ENCODE assay signal across 9 mouse cellular contexts in genomic region chr7:112158316-112158741, GRCm38 (mm10). TPM values are rescaled to one million over a fixed set of nuclear protein-coding genes. Genes with fewer than 3 reads are reported as not detected.
DNase-seq lines count a peak whose midpoint lies in the region; ATAC-seq and TF ChIP-seq lines count a peak whose summit lies in the region.
"Had no signal": no experiment of that assay in that cellular context is flagged by ENCODE, and none has a peak within 500 bp of the region (broad histone marks: within the 10 kb centered on the region; RNA-seq: fewer than 3 reads in every experiment).

No protein-coding gene starts in this region.

- no peaks in the 10 kb centered on the region for H3K27me3 ChIP-seq in kidney, adult 2 months (replicated peaks; ENCODE audit: control insufficient read depth, insufficient read depth, low read length)
- peaks cover 21% of the 10 kb centered on the region for H3K27me3 ChIP-seq in liver, embryonic 11.5 days (replicated peaks; ENCODE audit: control insufficient read depth, insufficient read depth, low read length)
- H3K27me3 ChIP-seq: Patski had no signal

- no peak for TF ChIP-seq POLR2A in kidney, adult 2 months (IDR thresholded peaks at IDR 0.05; ENCODE audit: low read depth, low read length)
- TF ChIP-seq POLR2A in brain, embryonic 14.5 days (IDR thresholded peaks at IDR 0.05; ENCODE audit: borderline replicate concordance, extremely low read depth, insufficient read depth, insufficient read length, poor library complexity, severe bottlenecking), result no peak

- H3K9ac ChIP-seq in liver, embryonic 11.5 days (ENCODE audit: low read depth, low read length), result peak overlapping the region; percentile 30; the same call in 1 of the 2 replicates

- no peaks in the 10 kb centered on the region for H3K4me1 ChIP-seq in kidney, adult 2 months (ENCODE audit: control insufficient read depth, insufficient read depth, low read length)
- no peaks in the 10 kb centered on the region for H3K4me1 ChIP-seq in liver, embryonic 11.5 days (replicated peaks; ENCODE audit: control insufficient read depth, insufficient read depth, low read length)

- no peaks in the 10 kb centered on the region for H3K36me3 ChIP-seq in kidney, adult 2 months (ENCODE audit: control insufficient read depth, insufficient read depth, low read length)
- no peaks in the 10 kb centered on the region for H3K36me3 ChIP-seq in liver, embryonic 11.5 days (ENCODE audit: control insufficient read depth, insufficient read depth, low read length)

- intact Hi-C loops in heart, postnatal 10 days (cut with DNase I), result no loop called here

- WGBS in kidney, adult 2 months, result 3% methylated on average over 23 of the region's 23 CpGs
- WGBS in liver, embryonic 11.5 days, result 2% methylated on average over 23 of the region's 23 CpGs

- ATAC-seq in liver, embryonic 11.5 days (replicated peaks; ENCODE audit: low FRiP score), result 0 out of 2 replicates have a peak, but pooled peaks have one; percentile 30

- DNase-seq in kidney, adult 2 months, result peak; percentile 17
- DNase-seq in kidney, adult 11 months, result no peak
- DNase-seq in brain, embryonic 14.5 days (ENCODE audit: low read depth), result peak; percentile 66
- peak; percentile 41 to 47 for DNase-seq in heart, postnatal 10 days
- DNase-seq in liver, embryonic 11.5 days (ENCODE audit: low spot score), result peak; percentile 53
- peak; percentile 71 for DNase-seq in retina, embryonic 14.5 days (ENCODE audit: low spot score)
- no peak for DNase-seq in right cerebral cortex, postnatal 14 days
- DNase-seq in cerebellum, adult 9-10 months, result no peak

- H3K4me2 ChIP-seq in liver, embryonic 11.5 days, result peak overlapping the region; percentile 60

- H3K27ac ChIP-seq in kidney, adult 2 months (ENCODE audit: insufficient read depth, low read depth, low read length), result no peak overlapping the region
- no peak overlapping the region for H3K27ac ChIP-seq in liver, embryonic 11.5 days (ENCODE audit: low read depth, low read length)

- TF ChIP-seq CTCF in kidney, adult 2 months (conservative IDR thresholded peaks at IDR 0.05; ENCODE audit: insufficient read depth, insufficient read length, low read depth, low read length), result no peak
- no peak for TF ChIP-seq CTCF in brain, embryonic 14.5 days (IDR thresholded peaks at IDR 0.05; ENCODE audit: borderline replicate concordance, extremely low read depth, insufficient read depth, insufficient read length)

- H3K9me3 ChIP-seq in liver, embryonic 11.5 days (ENCODE audit: control insufficient read depth, low read length), result no peaks in the 10 kb centered on the region

- peak overlapping the region; percentile 48 for H3K4me3 ChIP-seq in kidney, adult 2 months (ENCODE audit: insufficient read depth, low read depth, low read length)
- peak overlapping the region; percentile 53 for H3K4me3 ChIP-seq in liver, embryonic 11.5 days (ENCODE audit: low read depth, low read length)

RNA-seq across cellular contexts. Expression of gene Dkk3, which starts 0.5 kb away (rescaled TPM):
- 16.5 and 16.8 TPM in 2 replicates for polyA plus RNA-seq in kidney, adult 2 months (2012; rRNA removed)
- 10.7 and 16.5 TPM in 2 replicates for polyA plus RNA-seq in brain, embryonic 14.5 days (2012; rRNA removed)
- 10 to 100 TPM; 44.1 to 77.0 TPM for total RNA-seq in heart, postnatal 10 days (2021)
- 11.0 and 12.0 TPM in 2 replicates for polyA plus RNA-seq in liver, embryonic 11.5 days (2014; fragmentation: Nextera tagmentation; extraction: Ambion mirVana)

Comparison
In these comparisons a context has a peak if more than half of its experiments do, and no peak if none do; other contexts are left out.
1. DNase-seq: peak in kidney, adult 2 months (single experiment), brain, embryonic 14.5 days (single experiment), heart, postnatal 10 days (2 of 2), liver, embryonic 11.5 days (single experiment) and retina, embryonic 14.5 days (single experiment); none in kidney, adult 11 months (single experiment), right cerebral cortex, postnatal 14 days (single experiment) and cerebellum, adult 9-10 months (single experiment).